Mouse (Mus musculus) CH12F3 (cell line): ENCODE results near the gene Rilp.

Experiments
- in situ Hi-C: fragments of 300-500 bp; cut with MboI; formaldehyde crosslinking; loops from 2 replicates; pipeline ENCODE4 v1.14.3; 2020; ENCODE audit warnings: low sequenced_read_pairs

The Rilp gene

GRCm38 (mm10) chr11:75532340-75533277 lies 22.7 kb downstream of the Rilp start:
- in situ Hi-C loops: loop anchor here (5.0 kb wide), 1 partner anchor 40 kb away; no protein-coding TSS in a partner anchor

- in situ Hi-C loops: loop anchor here (5.0 kb wide), 1 partner anchor 39 kb away; no protein-coding TSS in a partner anchor
Measured at GRCm38 (mm10) chr11:75533314-75534015, 23.6 kb downstream of the Rilp start.

GRCm38 (mm10) chr11:75534286-75535033 lies 24.6 kb downstream of the Rilp start:
- in situ Hi-C loops: loop anchor here (5.0 kb wide), 1 partner anchor 38 kb away; no protein-coding TSS in a partner anchor

GRCm38 (mm10) chr11:75535106-75535795 lies 25.4 kb downstream of the Rilp start:
- in situ Hi-C loops: no loop called here

GRCm38 (mm10) chr11:75536255-75537024 lies 26.5 kb downstream of the Rilp start:
- in situ Hi-C loops: no loop called here

- in situ Hi-C loops: no loop called here
Measured at GRCm38 (mm10) chr11:75537025-75537414, 27.1 kb downstream of the Rilp start.

- in situ Hi-C loops: no loop called here
Measured at GRCm38 (mm10) chr11:75537491-75538183, 27.7 kb downstream of the Rilp start.

- in situ Hi-C loops: no loop called here
Measured at GRCm38 (mm10) chr11:75538184-75538969, 28.5 kb downstream of the Rilp start.

GRCm38 (mm10) chr11:75538970-75539299 lies 29.0 kb downstream of the Rilp start:
- in situ Hi-C loops: no loop called here

- in situ Hi-C loops: no loop called here
Measured at GRCm38 (mm10) chr11:75540209-75540608, 30.3 kb downstream of the Rilp start.

GRCm38 (mm10) chr11:75540710-75541581 lies 31.1 kb downstream of the Rilp start:
- in situ Hi-C loops: no loop called here

GRCm38 (mm10) chr11:75544713-75545112 lies 34.8 kb downstream of the Rilp start:
- in situ Hi-C loops: no loop called here

- in situ Hi-C loops: no loop called here
Measured at GRCm38 (mm10) chr11:75546057-75546456, 36.2 kb downstream of the Rilp start.

- in situ Hi-C loops: no loop called here
Measured at GRCm38 (mm10) chr11:75549658-75550111, 39.8 kb downstream of the Rilp start.

- in situ Hi-C loops: no loop called here
Measured at GRCm38 (mm10) chr11:75550200-75550946, 40.5 kb downstream of the Rilp start.

- in situ Hi-C loops: no loop called here
Measured at GRCm38 (mm10) chr11:75551321-75551720, 41.4 kb downstream of the Rilp start.
